Mouse (Mus musculus) brain, adult 2 months (tissue): ENCODE measurements at regions not wholly inside any gene's neighbourhood (a gene's known extent, or its start where the extent isn't known, plus 50 kb on each side); places are given as distances from the start of the nearest gene placed in this dataset.
"Not testable (repeated sequence)": the region's sequence is repeated elsewhere in the genome, so short reads cannot be mapped to it uniquely, and the experiment has no call there.

Experiments
- DNase-seq: peaks from one replicate; pipeline ENCODE4 v3.0.0; 2011; ENCODE audit warnings: low read depth, low spot score

GRCm38 (mm10) chr11:91524019-91524418 is 53.3 kb downstream of the Kif2b start:
- DNase-seq, result no peak

GRCm38 (mm10) chr11:91479236-91479635 is 98.1 kb downstream of the Kif2b start:
- DNase-seq, result no peak

- DNase-seq, result no peak
Observed at GRCm38 (mm10) chr11:91463578-91464401, 113.6 kb downstream of the Kif2b start.

- DNase-seq, result no peak
Observed at GRCm38 (mm10) chr11:91461946-91462345, 115.4 kb downstream of the Kif2b start.

GRCm38 (mm10) chr11:91442361-91442760 is 135.0 kb downstream of the Kif2b start:
- DNase-seq, result peak; percentile 85

GRCm38 (mm10) chr11:91432195-91432594 is 145.2 kb downstream of the Kif2b start:
- DNase-seq, result peak; percentile 62

GRCm38 (mm10) chr11:91426731-91427130 is 150.6 kb downstream of the Kif2b start:
- DNase-seq, result peak; percentile 90

GRCm38 (mm10) chr11:91387172-91387571 is 190.2 kb downstream of the Kif2b start:
- DNase-seq, result no peak

GRCm38 (mm10) chr11:91357029-91357428 is 220.3 kb downstream of the Kif2b start:
- peak; percentile 3 for DNase-seq

- DNase-seq, result no peak
Observed at GRCm38 (mm10) chr11:91342629-91343028, 234.7 kb downstream of the Kif2b start.

GRCm38 (mm10) chr11:91333056-91333455 is 244.3 kb downstream of the Kif2b start:
- DNase-seq, result peak; percentile 28

- no peak for DNase-seq
Observed at GRCm38 (mm10) chr11:91327543-91327942, 249.8 kb downstream of the Kif2b start.

- no peak for DNase-seq
Observed at GRCm38 (mm10) chr11:91310212-91310742, 267.1 kb downstream of the Kif2b start.

- peak; percentile 52 for DNase-seq
Observed at GRCm38 (mm10) chr11:91289194-91290123, 287.9 kb downstream of the Kif2b start.

GRCm38 (mm10) chr11:91286376-91286775 is 291.0 kb downstream of the Kif2b start:
- no peak for DNase-seq

GRCm38 (mm10) chr11:91262216-91262615 is 315.1 kb downstream of the Kif2b start:
- DNase-seq, result peak; percentile 21

- DNase-seq, result not testable (repeated sequence)
Observed at GRCm38 (mm10) chr11:91242061-91242460, 335.3 kb downstream of the Kif2b start.

GRCm38 (mm10) chr11:91216158-91216557 is 361.2 kb downstream of the Kif2b start:
- no peak for DNase-seq

GRCm38 (mm10) chr11:91213104-91213503 is 364.3 kb downstream of the Kif2b start:
- DNase-seq, result no peak

GRCm38 (mm10) chr11:91206470-91206869 is 370.9 kb downstream of the Kif2b start:
- no peak for DNase-seq

GRCm38 (mm10) chr11:91204416-91204815 is 372.9 kb downstream of the Kif2b start:
- no peak for DNase-seq

GRCm38 (mm10) chr11:91196841-91197240 is 380.5 kb downstream of the Kif2b start:
- DNase-seq, result no peak
